Mouse (Mus musculus): ENCODE results near the gene Smad6. TPM values are rescaled to one million over a fixed set of nuclear protein-coding genes. Genes with fewer than 3 reads are reported as not detected.

The Smad6 gene
- polyA plus RNA-seq, 1 experiment from 2014 or later, result 1.5 TPM

DNA sequence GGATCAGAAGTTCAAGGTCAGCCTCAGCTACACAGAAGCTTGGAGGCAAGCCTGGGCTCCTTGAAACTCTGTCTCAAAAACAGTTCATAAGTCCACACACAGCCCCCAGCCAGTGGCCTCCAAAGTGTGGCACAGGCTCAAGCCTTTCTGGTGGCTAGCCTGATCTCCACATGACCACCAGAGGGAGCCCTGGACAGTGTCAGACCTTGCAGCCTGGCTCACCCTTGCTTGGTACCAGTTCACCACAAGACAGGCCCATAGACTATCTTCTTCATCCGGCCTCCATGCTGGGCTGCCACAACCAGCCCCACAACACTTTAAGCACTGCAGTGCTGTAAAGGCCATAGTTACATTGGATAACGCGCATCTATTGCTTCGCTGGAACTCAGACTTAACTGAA lies 103.6 kb downstream of the Smad6 start:
- WGBS, result 68% methylated on average over 4 of the region's 4 CpGs
- Histone ChIP-seq H3K27ac (no peak overlapping the region), H3K27me3 (replicated peaks) (no peaks in the 10 kb centered on the region; the same call in 1 of the 2 replicates), H3K4me3 (no peak overlapping the region), H3K4me2 (no peak overlapping the region), H3K9ac (no peak overlapping the region), H3K4me1 (peaks cover 2% of the 10 kb centered on the region; the same call in 1 of the 2 replicates), H3K9me3 (no peaks in the 10 kb centered on the region), H3K36me3 (replicated peaks) (no peaks in the 10 kb centered on the region)
- ATAC-seq (replicated peaks), result 0 out of 2 replicates have a peak, but pooled peaks have one; percentile 37

- no peak overlapping the region for H3K4me2 ChIP-seq
- WGBS, result 80% methylated on average over 6 of the region's 6 CpGs
Observed at GRCm38 (mm10) chr9:63916441-63916840, 105.4 kb downstream of the Smad6 start.

DNA sequence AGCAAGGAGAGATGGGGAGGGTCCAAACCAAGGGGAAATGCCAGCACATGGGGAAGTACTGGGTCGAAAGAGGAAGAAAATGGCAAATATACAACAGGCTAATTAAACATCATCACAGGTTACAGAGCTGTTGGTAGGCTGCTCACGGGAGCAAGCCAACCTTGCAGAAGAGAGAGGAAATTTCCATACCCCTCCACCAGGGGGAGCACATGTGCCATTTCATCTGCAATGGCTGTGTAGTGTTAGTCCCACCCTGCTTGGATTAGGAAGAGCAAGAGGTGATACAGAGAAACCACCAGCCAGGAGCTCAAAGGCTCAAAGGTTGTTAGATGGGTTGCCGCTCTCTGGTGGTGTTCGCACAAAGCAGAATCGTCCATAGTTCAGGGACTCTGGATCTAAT lies 105.9 kb downstream of the Smad6 start:
- WGBS, result 65% methylated on average over 5 of the region's 5 CpGs
- Histone ChIP-seq H3K4me3 (no peak overlapping the region), H3K4me1 (peaks cover 5% of the 10 kb centered on the region; the same call in 1 of the 2 replicates), H3K27me3 (replicated peaks) (no peaks in the 10 kb centered on the region; the same call in 1 of the 2 replicates), H3K4me2 (no peak overlapping the region), H3K36me3 (replicated peaks) (no peaks in the 10 kb centered on the region), H3K9me3 (no peaks in the 10 kb centered on the region), H3K9ac (no peak overlapping the region), H3K27ac (no peak overlapping the region)
- ATAC-seq (replicated peaks), result no peak

More at GRCm38 (mm10) chr9:63916441-63916840, 105.4 kb downstream of the Smad6 start:
- H3K9me3 ChIP-seq, result no peaks in the 10 kb centered on the region
- no peak overlapping the region for H3K27ac ChIP-seq
- H3K36me3 ChIP-seq (replicated peaks), result no peaks in the 10 kb centered on the region
- ATAC-seq (replicated peaks), result no peak
- H3K9ac ChIP-seq, result no peak overlapping the region
- H3K4me1 ChIP-seq, result peaks cover 5% of the 10 kb centered on the region; the same call in 1 of the 2 replicates
- no peak overlapping the region for H3K4me3 ChIP-seq
- H3K27me3 ChIP-seq (replicated peaks), result no peaks in the 10 kb centered on the region; the same call in 1 of the 2 replicates

GRCm38 (mm10) chr9:63914944-63915343 lies 106.9 kb downstream of the Smad6 start:
- 89% methylated on average over 5 of the region's 5 CpGs for WGBS
- Histone ChIP-seq H3K4me3 (no peak overlapping the region), H3K27ac (no peak overlapping the region), H3K4me2 (no peak overlapping the region), H3K9me3 (no peaks in the 10 kb centered on the region), H3K4me1 (peaks cover 5% of the 10 kb centered on the region; the same call in 1 of the 2 replicates), H3K9ac (no peak overlapping the region), H3K36me3 (replicated peaks) (no peaks in the 10 kb centered on the region), H3K27me3 (replicated peaks) (no peaks in the 10 kb centered on the region; the same call in 1 of the 2 replicates)
- ATAC-seq (replicated peaks), result no peak

GRCm38 (mm10) chr9:63912051-63912450 lies 109.8 kb downstream of the Smad6 start:
- ATAC-seq (replicated peaks), result no peak
- 38% methylated on average over 9 of the region's 9 CpGs for WGBS
- Histone ChIP-seq H3K9ac (no peak overlapping the region), H3K4me1 (peaks cover 5% of the 10 kb centered on the region; the same call in 1 of the 2 replicates), H3K9me3 (no peaks in the 10 kb centered on the region), H3K27ac (no peak overlapping the region), H3K36me3 (replicated peaks) (no peaks in the 10 kb centered on the region), H3K4me3 (no peak overlapping the region), H3K27me3 (replicated peaks) (no peaks in the 10 kb centered on the region; the same call in 1 of the 2 replicates), H3K4me2 (no peak overlapping the region)

- no peak overlapping the region for H3K4me2 ChIP-seq
- WGBS, result 19% methylated on average over 5 of the region's 5 CpGs
- H3K36me3 ChIP-seq (replicated peaks), result no peaks in the 10 kb centered on the region
- no peak for ATAC-seq (replicated peaks)
- H3K27ac ChIP-seq, result no peak overlapping the region
- H3K9ac ChIP-seq, result no peak overlapping the region
- H3K27me3 ChIP-seq (replicated peaks), result no peaks in the 10 kb centered on the region
- peaks cover 5% of the 10 kb centered on the region; the same call in 1 of the 2 replicates for H3K4me1 ChIP-seq
- no peak overlapping the region for H3K4me3 ChIP-seq
- no peaks in the 10 kb centered on the region for H3K9me3 ChIP-seq
Observed at GRCm38 (mm10) chr9:63909618-63910017, 112.2 kb downstream of the Smad6 start.

DNA sequence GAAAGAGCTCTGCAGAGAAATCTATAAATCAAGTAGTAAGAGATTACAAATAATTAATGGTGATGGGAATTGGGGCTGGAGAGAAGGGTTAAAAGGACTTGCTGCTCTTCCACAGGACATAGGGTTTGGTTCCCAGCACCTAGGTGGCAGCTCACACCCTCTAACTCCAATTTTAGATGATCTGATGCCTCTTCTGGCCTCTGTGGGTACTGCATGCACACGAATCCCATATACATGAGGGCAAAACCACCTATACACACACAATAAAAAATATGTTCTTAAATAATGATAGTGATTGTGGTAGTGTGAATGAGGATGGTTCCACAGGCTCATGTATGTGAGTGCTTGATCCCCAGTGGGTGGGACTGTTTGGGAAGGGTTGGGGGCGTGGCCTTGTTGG lies 117.3 kb downstream of the Smad6 start:
- H3K27me3 ChIP-seq (replicated peaks), result no peaks in the 10 kb centered on the region
- WGBS, result 86% methylated on average over 2 of the region's 2 CpGs
- H3K27ac ChIP-seq, result no peak overlapping the region
- no peaks in the 10 kb centered on the region for H3K9me3 ChIP-seq
- H3K4me1 ChIP-seq, result no peaks in the 10 kb centered on the region
- no peak overlapping the region for H3K4me2 ChIP-seq
- no peaks in the 10 kb centered on the region for H3K36me3 ChIP-seq (replicated peaks)
- no peak for ATAC-seq (replicated peaks)
- H3K9ac ChIP-seq, result no peak overlapping the region
- no peak overlapping the region for H3K4me3 ChIP-seq

Other genes starting within 250 kb of the Smad6 start
- gene Lctl, start 95.1 kb upstream of the Smad6 start, polyA plus RNA-seq (2015; fragmentation: Nextera tagmentation; extraction: Ambion mirVana), result not detected in 2 replicates
- gene Zwilch, start 151.0 kb upstream of the Smad6 start, polyA plus RNA-seq (2015; fragmentation: Nextera tagmentation; extraction: Ambion mirVana), result 4.9 and 5.2 TPM in 2 replicates
- 543 and 555 TPM in 2 replicates for gene Rpl4, start 151.3 kb upstream of the Smad6 start, polyA plus RNA-seq (2015; fragmentation: Nextera tagmentation; extraction: Ambion mirVana)
- gene Snapc5, start 157.2 kb upstream of the Smad6 start, polyA plus RNA-seq (2015; fragmentation: Nextera tagmentation; extraction: Ambion mirVana), result 33.9 and 36.6 TPM in 2 replicates
- 2.6 and 2.7 TPM in 2 replicates for gene Uchl4, start 213.1 kb upstream of the Smad6 start, polyA plus RNA-seq (2015; fragmentation: Nextera tagmentation; extraction: Ambion mirVana)
- gene Map2k1, start 231.6 kb upstream of the Smad6 start, polyA plus RNA-seq (2015; fragmentation: Nextera tagmentation; extraction: Ambion mirVana), result 56.9 and 60.1 TPM in 2 replicates